Mouse (Mus musculus) retina, embryonic 14.5 days (tissue): ENCODE measurements around the gene Ptgir.

Experiments used
- DNase-seq: peaks from one replicate; pipeline ENCODE4 v3.0.0-alpha.2; 2015; ENCODE audit warnings: low spot score

Ptgir gene

DNA sequence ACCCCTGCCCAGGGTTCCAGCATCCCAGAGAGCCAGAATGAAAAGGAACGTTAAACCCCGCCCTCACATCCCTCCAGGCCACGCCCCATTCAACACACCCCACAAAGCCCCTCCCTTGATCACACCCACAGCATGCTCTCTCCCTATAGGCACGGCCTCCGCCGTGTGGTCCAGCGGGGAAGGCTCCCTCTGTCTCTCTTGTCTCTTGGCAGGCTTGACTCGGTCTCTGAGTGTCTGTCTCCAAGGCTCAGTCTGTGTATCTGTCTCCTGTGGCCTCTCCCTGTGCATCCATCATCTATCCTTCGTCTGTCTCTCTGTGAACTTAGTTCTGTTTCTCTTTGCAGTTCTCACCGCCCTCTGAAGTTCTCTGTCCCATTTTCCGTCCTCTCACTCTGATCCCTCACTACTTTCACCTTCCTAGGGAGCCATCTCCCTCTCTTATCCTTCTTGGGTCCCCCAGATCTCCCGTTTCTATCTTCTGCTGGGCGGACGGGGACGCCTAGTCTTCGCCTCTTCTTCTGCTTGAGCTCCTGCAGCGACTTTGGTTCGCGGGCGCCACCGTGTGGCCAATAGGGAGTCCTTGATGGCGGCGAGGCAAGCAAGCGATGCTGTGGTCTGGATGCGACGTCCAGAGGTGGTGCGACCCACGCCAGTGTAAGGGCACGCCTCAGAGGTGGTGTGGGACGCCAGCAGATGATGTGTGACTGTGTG, 14.5 kb upstream of the Ptgir start, which contains the start of gene Gng8:
Gene Gng8, plus strand, starts transcription at position 146 of the 711 bp plus-strand sequence.
- DNase-seq: peak; percentile 95

DNA sequence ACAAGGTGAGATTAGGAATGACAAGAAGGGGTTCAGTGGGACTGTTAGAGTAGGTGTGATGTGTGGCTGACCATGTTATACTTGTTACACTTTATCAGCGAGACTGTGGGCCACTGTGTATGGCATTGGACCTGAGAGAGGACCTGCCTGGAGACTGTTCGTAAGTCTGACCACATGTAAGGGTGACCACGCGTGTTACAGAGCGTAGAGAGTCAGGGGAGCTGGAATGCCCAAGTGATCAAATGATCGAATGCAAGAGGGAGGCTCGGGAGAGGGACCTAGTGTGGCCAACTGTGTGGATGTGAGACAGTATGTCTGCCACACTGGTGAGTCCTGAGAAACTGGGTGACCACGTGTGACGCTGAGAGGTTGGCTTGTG, 13.9 kb upstream of the Ptgir start:
- DNase-seq: no peak

DNA sequence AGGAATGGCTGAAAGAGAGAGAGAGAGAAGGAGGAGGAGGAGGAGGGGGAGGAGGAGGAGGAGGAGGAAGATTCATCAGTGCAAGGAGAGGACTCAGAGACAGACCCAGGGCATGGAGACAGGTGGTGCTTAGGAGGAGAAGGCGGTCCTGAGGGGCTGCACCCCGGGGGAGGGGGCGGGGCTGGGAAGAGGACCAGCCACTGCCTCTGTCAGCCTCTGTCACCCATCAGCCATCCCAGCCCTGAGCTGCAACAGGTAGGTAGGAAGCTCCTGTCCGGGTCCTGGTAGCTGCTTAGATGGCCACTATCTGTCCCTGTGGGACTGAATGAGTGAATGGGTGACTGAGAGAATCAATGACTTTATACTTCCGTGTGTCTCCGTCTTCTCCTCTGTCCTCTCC, 12.7 kb upstream of the Ptgir start:
- DNase-seq: peak; percentile 30

DNA sequence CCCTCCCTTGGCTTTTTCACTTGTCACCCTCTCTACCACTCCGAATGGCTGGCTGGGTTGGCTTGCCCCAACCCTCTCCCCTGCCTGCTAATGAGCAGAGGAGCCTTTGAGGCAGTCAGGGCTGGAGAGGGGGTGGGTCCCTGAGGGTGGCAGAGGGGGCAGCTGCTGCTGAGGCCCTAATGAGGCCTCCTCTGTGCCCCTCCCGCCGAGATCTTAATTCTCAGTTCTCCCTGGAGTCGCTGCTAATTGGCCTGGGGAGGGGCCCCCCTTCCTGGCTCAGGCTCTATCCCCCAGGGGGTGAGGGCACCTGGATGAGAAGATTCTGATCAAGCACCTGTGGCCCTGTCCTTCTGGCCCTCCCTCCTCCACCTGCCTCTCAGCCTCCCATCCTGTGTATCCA, 12.0 kb upstream of the Ptgir start:
- DNase-seq: peak; percentile 70

DNA sequence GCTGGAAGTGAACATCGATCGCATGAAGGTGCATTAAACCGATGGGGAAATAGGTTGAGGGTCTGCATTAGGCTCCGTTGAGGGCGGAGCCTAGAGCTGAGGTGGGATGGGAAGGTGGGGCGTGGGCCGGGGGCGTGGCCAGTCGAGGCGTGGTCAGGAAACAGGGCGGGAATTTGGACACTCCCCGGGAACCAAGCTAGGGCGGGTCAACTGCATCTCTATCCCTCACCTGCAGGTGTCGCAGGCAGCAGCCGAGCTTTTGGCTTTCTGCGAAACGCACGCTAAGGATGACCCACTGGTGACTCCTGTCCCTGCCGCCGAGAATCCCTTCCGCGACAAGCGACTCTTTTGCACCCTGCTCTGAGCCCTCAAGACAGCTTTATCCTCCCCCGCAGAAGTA, 11.3 kb upstream of the Ptgir start:
- DNase-seq: peak; percentile 92

DNA sequence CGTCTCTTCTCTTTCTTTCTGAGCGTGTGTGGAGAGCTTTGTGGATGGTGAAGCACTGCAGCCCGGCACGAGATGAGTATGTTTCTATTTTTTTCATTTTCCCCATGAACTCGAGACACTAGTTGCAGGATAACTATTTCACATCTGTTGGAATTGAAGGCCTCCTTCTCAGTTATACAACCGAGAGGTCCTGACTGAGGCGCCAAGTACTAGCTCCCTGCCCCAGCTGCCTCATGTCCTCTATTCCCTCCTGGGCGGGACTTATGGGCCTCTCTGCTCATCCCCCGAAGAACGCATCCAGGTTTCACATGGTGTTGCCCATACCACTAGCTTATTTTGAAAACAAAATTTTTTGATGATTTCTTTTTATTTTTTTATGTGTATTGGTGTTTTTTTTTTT, 10.8 kb upstream of the Ptgir start:
- no peak for DNase-seq

DNA sequence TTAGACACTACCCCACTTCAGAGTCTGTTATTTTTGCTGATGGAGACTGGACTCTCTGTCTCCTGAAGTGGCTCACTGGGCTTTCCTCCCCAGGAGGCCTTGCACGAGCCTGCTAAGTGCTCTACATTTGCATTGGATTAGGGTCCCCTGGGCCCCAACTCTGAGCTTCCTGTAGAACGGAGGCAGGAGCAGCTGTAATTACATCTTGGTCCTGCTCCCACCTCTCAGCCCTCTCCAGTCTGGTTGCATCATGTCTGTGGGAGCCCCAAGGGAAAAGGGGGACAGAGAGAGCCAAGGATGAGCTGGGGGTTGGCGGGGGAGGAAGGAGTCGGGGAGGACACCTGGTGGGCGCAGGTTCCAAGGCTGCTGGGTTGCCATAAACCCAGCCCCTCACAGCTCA, 5.8 kb upstream of the Ptgir start:
- peak; percentile 49 for DNase-seq

DNA sequence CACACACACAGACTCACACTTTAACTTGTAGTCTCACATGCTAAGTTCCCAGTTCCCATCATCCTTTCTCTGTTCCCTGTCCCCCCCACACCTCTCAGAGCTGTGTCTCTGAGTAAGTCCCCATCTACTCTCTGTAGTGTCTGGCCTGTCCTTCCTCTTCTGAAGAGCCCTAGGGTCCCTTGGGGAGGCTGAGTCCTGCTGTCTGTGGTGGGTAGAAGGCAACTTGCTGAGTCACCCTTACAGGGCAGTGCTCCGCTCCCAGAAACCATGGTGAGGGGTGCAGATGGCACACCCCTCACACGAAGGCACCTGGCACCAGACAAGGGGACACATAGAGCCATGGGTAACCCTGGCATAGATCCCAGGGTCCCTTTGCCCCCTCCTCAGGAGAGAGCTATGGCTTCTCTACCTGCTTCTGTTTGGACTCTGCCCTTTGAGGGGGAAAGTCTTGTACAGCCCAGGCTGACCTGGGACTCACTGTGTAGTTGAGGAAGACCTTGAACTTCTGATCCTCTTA, 2.8 kb upstream of the Ptgir start:
- no peak for DNase-seq

DNA sequence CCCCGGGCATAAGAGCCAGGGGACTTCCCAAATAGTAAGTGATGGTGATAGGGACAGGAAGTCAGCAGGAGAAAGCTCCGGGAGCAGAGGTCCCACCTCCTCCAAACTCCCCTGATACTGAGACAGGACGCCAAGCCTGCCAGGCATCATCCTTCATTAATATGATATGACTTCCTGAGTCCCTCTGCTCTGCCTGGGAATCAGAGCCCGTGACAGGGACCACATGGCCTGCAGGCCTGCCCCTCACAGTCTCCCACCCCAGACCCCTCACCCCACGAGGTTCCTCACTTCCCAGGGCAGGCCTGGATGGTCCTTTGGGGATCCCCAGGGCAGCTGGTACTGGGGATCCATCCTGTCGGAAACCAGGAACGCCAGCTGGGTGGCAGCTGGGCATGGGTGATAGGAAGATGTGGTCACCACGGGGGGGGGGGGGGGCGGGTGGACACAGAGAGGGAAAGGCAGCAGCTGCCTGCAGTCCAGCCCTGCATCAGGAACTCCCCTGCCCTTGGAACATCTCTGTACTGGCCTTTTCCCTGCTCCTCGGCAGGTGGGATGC, 2.1 kb upstream of the Ptgir start:
- DNase-seq: no peak

DNA sequence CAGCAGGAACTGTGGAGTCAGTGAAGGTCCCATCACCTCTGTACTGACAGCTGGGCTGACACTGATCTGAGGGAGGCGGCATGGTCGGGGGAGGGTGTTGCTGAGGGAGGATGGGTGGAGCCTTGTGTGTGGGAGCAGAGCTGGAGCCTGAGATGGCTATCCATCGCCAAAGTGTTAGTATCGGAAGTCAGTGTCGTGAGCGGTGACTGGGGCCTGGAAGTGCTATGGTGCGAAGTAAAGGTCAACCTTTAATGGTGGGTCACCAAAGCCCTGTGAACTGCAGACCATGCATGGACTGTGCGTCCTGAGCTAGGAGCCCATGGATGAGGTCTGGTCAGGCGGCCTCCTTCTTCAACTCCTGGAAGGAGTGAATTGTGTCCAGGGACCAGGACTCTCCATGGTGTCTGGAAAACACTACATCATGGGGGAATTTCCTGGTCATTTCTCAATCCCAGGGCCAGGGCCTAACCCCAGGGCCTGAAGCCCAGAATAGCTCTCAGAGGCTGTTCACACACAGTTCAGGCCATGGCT, 734 bp upstream of the Ptgir start:
- DNase-seq: no peak

DNA sequence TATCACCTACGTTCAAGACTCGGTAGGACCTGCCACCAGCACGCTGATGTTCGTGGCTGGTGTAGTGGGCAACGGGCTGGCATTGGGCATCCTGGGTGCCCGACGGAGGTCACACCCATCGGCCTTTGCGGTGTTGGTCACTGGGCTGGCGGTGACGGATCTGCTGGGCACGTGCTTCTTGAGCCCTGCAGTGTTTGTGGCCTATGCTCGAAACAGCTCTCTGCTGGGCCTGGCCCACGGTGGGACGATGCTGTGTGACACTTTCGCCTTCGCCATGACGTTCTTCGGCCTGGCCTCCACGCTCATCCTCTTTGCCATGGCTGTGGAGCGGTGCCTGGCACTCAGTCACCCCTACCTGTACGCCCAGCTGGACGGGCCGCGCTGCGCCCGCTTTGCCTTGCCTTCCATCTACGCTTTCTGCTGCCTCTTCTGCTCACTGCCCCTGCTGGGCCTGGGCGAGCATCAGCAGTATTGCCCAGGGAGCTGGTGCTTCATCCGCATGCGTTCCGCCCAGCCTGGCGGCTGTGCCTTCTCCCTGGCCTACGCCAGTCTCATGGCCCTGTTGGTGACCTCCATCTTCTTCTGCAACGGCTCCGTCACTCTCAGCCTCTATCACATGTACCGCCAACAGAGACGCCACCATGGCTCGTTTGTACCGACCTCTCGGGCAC, 734 bp downstream of the Ptgir start:
- no peak for DNase-seq

DNA sequence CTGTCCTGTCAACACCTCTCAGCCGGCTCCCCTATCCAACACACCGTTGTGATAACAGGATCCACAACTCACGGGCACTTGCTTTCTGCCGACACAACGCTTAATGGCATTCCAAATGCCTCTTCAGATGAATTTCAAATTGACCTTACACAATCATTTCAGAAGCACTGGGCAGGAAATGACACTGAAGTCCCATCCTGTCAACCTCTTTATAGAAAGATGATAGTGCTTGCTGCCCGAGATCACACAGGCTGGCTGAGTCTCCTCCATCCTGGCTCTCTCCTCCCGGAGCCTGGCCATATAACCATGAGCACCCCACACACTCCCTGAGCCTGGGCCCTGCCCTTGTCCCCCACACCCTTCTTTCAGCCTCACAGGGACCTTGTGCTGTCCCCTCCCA, 1.6 kb downstream of the Ptgir start:
- no peak for DNase-seq

DNA sequence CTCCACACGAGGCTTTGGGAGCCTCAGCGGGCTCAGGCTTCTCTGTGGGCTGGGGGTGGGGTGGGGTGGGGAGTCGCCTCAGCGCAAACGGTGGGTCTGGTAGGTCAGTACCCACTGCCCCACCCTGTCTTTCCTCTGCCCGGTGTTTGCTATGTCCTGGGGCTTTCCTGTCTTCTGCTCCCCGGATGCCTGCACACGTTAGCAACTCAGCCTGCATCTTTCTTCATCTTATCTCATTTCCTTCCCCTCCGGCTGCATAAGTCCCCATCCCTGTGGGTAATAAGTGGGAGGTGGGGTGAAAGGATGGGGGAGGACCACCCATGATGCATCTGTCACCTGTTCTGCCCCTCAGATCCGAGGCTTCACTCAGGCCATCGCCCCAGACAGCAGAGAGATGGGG, 2.1 kb downstream of the Ptgir start:
- no peak for DNase-seq

DNA sequence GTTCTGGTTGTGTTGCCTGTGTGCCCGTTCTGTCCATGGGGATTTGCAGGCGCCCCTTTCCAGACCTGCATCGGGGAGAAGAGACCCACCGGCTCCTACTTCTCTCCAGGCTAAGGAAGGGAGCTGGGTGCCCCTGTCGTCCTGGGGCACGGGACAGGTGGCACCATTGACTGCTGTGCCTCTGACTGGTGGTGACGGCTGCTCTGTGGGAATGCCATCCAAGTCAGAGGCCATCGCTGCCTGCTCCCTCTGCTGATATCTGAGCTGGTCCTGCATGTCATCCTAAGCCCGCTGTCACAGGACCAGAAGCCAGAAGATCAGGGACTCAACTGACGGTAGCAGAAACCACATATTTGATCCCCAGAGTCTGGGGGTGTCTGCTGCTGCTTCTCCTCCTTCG, 2.6 kb downstream of the Ptgir start:
- DNase-seq: no peak

DNA sequence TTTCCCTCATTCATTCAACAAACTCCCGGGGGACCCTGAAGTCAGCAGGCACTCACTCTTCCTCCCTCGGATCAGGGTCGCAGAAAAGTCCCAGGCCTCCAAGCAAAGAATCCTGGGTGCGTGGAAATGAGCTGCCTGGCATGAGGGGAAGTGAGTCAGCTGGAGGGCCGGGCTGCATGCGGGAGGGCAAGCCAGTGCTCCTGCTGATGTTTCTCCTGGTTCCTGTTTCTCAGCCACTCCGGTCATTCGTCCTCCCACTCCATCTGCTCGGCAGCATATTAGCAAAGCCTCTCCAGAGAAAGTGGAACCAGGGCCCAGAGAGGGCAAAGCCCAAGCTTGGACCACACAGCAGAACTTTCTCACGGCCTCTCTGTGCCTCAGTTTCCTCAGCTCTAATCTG, 3.6 kb downstream of the Ptgir start:
- no peak for DNase-seq

DNA sequence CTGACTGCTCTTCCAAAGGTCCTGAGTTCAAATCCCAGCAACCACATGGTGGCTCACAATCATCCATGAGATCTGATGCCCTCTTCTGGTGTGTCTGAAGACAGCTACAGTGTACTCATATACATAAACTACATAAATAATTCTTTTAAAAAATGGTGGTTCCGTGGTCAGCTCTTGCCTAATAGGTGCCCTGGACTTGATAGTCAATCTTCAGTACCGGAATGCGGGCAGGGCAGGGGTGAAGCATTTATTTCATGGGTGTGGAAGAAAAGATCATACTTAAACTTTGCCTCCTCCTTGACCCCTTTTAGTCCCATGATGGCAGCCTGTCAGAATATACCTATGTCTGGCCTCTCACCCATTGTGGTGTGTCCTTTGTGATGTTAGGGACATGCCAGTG, 5.6 kb downstream of the Ptgir start:
- DNase-seq: no peak

DNA sequence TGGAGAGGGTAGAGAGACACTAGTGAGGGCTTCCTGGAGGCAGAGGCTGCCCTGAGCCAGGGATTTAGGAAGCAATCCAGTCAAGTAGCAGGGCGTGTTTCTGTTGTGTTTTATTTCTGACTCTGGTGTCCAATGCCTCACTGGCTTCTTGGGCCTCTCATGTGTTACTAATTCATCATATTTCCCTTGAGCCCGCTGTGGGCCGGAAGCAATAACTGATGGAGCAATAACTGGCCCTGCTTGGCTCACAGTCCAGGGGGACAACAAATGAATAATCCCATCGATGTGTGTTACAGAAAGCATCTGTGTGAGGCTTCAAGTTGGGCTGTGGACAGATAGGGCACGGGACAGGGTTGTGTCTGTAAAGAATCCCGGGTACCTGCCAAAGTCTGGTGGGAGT, 6.1 kb downstream of the Ptgir start:
- no peak for DNase-seq

DNA sequence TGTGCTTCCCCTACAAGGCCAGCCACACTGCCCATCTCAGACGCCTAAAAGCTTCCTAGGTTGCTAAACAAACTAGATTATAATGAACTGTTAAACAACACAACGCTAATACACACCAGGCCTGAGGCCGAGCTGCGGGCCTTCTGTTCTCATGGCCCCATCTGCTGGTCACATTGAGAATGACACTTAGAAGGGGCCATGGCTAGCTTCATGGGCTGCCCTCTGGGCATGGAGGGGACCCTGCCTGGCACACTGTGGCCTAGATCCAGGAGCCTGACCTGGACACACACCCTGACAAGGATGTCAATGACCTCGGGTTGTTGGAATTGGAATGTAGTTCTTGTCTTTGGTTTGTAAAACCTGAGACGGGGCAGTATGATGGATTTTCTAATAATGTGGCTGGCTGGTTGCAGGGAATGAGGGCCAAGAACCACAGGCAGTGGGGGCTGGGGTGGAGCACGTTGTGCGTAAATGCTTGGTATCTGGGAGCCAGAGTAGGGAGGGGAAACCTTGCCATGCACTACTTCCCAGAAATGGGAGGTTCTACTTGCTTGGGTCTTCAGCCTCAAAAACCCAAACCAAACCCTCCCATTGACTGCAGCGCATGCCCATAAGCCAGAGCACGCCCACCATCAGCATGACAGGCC, 7.6 kb downstream of the Ptgir start:
- DNase-seq: peak; percentile 88

DNA sequence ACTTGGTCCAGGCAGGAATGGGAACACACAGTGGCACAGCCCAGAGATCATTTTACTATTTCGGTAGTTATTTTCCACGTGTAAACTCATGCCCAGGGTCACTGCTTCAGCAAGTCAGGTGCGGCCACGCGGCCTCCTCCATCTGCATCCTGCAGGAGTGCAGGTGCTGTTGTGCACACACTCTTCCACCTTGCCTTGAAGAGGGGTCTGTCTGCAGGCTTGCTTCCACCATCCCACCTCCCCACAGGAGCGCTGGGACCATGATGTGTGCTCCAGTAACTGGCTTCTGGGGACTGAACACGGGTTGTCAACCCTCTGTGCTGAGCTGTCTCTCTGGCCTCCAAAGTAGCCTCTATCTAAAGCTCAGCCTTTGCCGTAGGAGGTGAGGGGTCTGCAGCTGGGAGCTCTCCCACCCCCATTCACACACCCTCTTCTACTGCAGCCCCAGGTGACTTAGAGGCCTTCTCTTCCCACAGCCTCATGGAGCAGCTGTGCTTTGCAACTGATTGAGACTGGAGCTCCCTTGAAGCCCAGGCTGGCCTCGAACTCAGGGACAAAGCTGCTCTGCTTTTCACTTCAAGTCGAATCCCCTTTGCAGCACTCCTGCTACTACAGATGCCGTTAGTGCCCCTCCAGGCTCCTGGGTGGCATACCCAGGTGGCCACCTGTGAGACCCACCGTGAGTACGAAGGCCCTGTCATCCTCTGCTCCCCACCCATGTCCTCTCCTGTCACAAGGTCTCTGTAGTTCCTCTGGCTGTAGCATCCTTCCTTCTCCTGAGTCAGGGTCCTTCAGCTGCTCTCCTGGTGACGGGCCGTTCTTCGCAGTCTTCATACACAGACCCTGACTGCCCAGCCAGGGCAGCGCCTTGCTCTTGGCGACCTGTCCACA, 8.4 kb downstream of the Ptgir start:
- DNase-seq: no peak

DNA sequence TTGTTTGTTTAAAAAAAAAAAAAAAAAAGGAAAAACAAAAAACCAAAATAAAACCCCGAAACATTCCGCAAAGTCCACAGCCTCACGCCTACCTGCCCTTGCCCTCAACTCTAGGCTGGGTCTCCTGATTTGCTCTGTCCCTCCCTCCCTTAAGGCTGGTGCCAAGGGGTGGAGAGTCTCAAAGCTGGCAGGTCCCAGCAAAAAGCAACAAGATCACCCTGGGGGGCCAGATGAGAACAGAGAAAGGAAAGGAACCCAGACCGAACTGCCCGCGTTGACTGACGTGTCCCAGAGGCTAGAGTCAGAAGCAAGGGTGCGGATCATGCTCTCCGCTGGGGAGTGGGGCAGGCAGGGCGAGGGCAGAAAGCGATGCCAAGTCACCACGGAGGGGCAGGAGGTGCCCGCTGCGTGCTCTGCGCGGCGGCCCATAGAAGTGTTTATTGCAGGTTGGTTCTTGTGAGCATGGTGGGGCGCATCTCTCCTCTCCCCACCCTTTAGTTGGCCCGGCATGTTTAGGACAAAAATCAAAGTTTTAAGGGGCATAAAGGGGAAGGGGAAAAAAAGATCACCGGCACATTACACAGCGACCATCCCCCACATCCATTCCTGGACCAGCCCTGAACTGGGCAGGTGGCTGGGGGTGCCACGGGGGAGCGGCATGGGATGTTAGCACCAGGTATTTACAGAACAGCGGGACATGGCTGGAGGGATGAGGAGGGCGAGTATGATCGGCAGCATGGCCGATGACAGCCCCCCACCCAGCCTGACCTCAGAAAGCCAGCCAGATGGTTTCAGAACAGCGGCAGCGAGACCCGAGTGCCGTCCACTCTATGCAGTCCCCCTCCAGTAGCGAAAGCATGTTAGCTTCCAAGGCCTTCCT, 9.4 kb downstream of the Ptgir start:
- no peak for DNase-seq
